Comparison of ENCODE assay signal across 15 mouse cellular contexts in genomic region chr2:72226006-72226405, GRCm38 (mm10).
"Had no signal": no experiment of that assay in that cellular context is flagged by ENCODE, and none has a peak within 500 bp of the region (broad histone marks: within the 10 kb centered on the region; RNA-seq: fewer than 3 reads in every experiment).

No protein-coding gene starts in this region.

- DNase-seq: retina, postnatal 1 day; right cerebral cortex, adult 18-20 months; right cerebral cortex, postnatal 14 days; right cerebral cortex, postnatal 25 days; right cerebral cortex, postnatal 4 days; spleen, adult 18-20 months; thymus, adult 18-20 months; thymus, adult 2 months; thymus, postnatal 14 days; thymus, postnatal 25 days; thymus, postnatal 36 days; thymus, postnatal 4 days had no signal

- H3K4me3 ChIP-seq: neural tube, embryonic 15.5 days; stomach, embryonic 15.5 days had no signal

- H3K9ac ChIP-seq: neural tube, embryonic 15.5 days; stomach, embryonic 15.5 days had no signal

- H3K36me3 ChIP-seq: neural tube, embryonic 15.5 days; stomach, embryonic 15.5 days had no signal

- H3K4me1 ChIP-seq: stomach, embryonic 15.5 days had no signal

- H3K27me3 ChIP-seq: stomach, embryonic 15.5 days had no signal

- H3K4me2 ChIP-seq: neural tube, embryonic 15.5 days; stomach, embryonic 15.5 days had no signal

- H3K9me3 ChIP-seq: neural tube, embryonic 15.5 days; stomach, embryonic 15.5 days had no signal

- H3K27ac ChIP-seq: neural tube, embryonic 15.5 days; stomach, embryonic 15.5 days; stomach, postnatal 0 days had no signal
